Mouse (Mus musculus) intestine, embryonic 14.5 days (tissue): Measurements from ENCODE around the gene 1810055G02Rik. TPM values are rescaled to one million over a fixed set of nuclear protein-coding genes. Genes with fewer than 3 reads are reported as not detected.
A peak's percentile ranks its signal among the peaks of the same experiment; 100 is the strongest.

Experiments
- ATAC-seq: fragments of 200-750 bp; cut with Nextera tagmentation; replicated peaks from 2 replicates; pipeline ENCODE4 v1.8.0; 2017; ENCODE audit warnings: low read depth, moderate number of reproducible peaks, moderate TSS enrichment, moderate library complexity; ENCODE audit not compliant: low FRiP score, low TSS enrichment
- DNase-seq: peaks from one replicate; pipeline ENCODE4 v3.0.0-alpha.2; 2018; ENCODE audit warnings: low spot score
- H3K27ac ChIP-seq: fragments of 300-500 bp; sonication (generic); 2 replicates; pipeline ENCODE4 v1.5.1; 2014; ENCODE audit warnings: low read depth, mild to moderate bottlenecking, control low read depth
- H3K27me3 ChIP-seq: fragments of 300-500 bp; sonication (generic); replicated peaks from 2 replicates; pipeline ENCODE4 v1.6.1; 2014; ENCODE audit warnings: low read length, control low read depth; ENCODE audit not compliant: control insufficient read depth, insufficient read depth
- H3K36me3 ChIP-seq: fragments of 300-500 bp; sonication (generic); 2 replicates; pipeline ENCODE4 v1.6.1; 2014; ENCODE audit warnings: low read length, control low read depth; ENCODE audit not compliant: control insufficient read depth, insufficient read depth
- H3K4me1 ChIP-seq: fragments of 300-500 bp; sonication (generic); replicated peaks from 2 replicates; pipeline ENCODE4 v1.6.1; 2014; ENCODE audit warnings: low read length, control low read depth, mixed read lengths; ENCODE audit not compliant: control insufficient read depth, insufficient read depth
- H3K4me2 ChIP-seq: fragments of 300-500 bp; sonication (generic); 2 replicates; pipeline ENCODE4 v1.6.1; 2014; ENCODE audit warnings: low read length
- H3K4me3 ChIP-seq: fragments of 300-500 bp; sonication (generic); 2 replicates; pipeline ENCODE4 v1.5.1; 2014; ENCODE audit warnings: low read depth, low read length, control low read depth, mixed read lengths
- H3K9ac ChIP-seq: fragments of 300-500 bp; sonication (generic); 2 replicates; pipeline ENCODE4 v1.6.1; 2014; ENCODE audit warnings: mild to moderate bottlenecking, low read length
- H3K9me3 ChIP-seq: fragments of 300-500 bp; sonication (generic); 2 replicates; pipeline ENCODE4 v1.6.1; 2016; ENCODE audit warnings: low read length, control low read depth; ENCODE audit not compliant: control insufficient read depth
- WGBS: fragments of 180-500 bp; shearing (Covaris S2); extraction: QIAGEN DNeasy Blood & Tissue Kit; methylation state at CpG from one replicate; pipeline ENCODE4 v1.1.7; 2014; 5-methylcytosine and 5-hydroxymethylcytosine counted together
- polyA plus RNA-seq: library from polyadenylated mRNA; unstranded; fragments of >200 nt; fragmentation: Nextera tagmentation; extraction: Ambion mirVana; gene quantifications from 2 replicates; pipeline ENCODE4 v1.2.1, GENCODE M21; 2014

Gene 1810055G02Rik
- polyA plus RNA-seq, 1 experiment from 2014 or later, result 36.4 TPM

DNA sequence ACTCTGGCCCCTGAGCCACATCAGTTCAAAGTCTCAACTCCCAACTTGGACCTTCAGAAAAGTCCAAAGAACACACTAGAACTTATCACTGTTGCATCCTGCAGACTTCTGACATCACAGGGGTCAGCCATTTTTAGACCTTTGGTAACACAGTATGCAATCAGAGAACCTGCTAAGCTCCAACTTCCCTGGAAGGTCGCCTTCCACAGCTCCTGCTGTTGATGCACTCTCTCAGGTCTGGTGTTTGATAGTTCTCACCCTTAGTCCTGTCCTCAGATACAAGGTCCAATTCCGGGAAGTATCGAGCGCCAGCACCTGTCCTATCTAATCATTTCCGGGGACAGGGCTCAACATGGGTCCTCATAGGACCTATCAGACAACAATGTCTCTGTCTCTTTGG is 16.8 kb upstream of the 1810055G02Rik start:
- H3K27me3 ChIP-seq, result no peaks in the 10 kb centered on the region
- no peak overlapping the region for H3K9ac ChIP-seq
- WGBS, result 91% methylated on average over 5 of the region's 5 CpGs
- no peak overlapping the region for H3K27ac ChIP-seq
- no peak overlapping the region for H3K4me2 ChIP-seq
- ATAC-seq (no peak), DNase-seq (no peak)
- no peaks in the 10 kb centered on the region for H3K36me3 ChIP-seq
- H3K9me3 ChIP-seq, result no peaks in the 10 kb centered on the region
- no peak overlapping the region for H3K4me3 ChIP-seq
- H3K4me1 ChIP-seq, result peaks cover 9% of the 10 kb centered on the region

GRCm38 (mm10) chr19:3692414-3693145 is 15.5 kb upstream of the 1810055G02Rik start:
- Histone ChIP-seq H3K4me2 (no peak overlapping the region), H3K4me1 (peaks cover 6% of the 10 kb centered on the region), H3K36me3 (no peaks in the 10 kb centered on the region), H3K9me3 (no peaks in the 10 kb centered on the region), H3K9ac (no peak overlapping the region), H3K27ac (no peak overlapping the region), H3K4me3 (no peak overlapping the region), H3K27me3 (no peaks in the 10 kb centered on the region)
- no peak for DNase-seq
- no peak for ATAC-seq
- WGBS, result 53% methylated on average over 6 of the region's 6 CpGs

GRCm38 (mm10) chr19:3694476-3694875 is 13.6 kb upstream of the 1810055G02Rik start:
- H3K27me3 ChIP-seq, result no peaks in the 10 kb centered on the region
- no peaks in the 10 kb centered on the region for H3K36me3 ChIP-seq
- no peak for ATAC-seq
- H3K9me3 ChIP-seq, result no peaks in the 10 kb centered on the region
- WGBS, result 59% methylated on average over 2 of the region's 2 CpGs
- H3K4me3 ChIP-seq, result no peak overlapping the region
- H3K27ac ChIP-seq, result no peak overlapping the region
- H3K4me1 ChIP-seq, result no peaks in the 10 kb centered on the region
- DNase-seq, result no peak
- no peak overlapping the region for H3K4me2 ChIP-seq
- no peak overlapping the region for H3K9ac ChIP-seq

DNA sequence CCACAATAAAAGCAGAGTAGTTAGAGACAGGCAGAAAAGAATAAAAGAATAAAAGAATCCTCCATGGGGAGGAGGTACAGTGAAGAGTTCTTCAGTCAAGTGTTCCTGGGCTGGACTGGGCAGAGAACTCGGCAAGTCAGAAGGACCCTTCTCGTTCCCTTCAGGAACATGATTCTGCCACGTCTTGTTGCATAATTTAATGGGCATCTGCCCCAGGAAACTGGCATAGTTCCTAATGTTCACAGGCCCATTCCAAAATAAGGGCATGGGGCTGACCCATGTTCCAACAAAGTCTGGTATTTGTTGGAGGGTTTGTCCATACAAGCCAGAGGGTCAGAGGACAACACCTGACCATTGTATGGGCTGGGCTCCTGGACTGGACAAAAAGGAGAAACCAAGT is 13.1 kb upstream of the 1810055G02Rik start:
- no peak overlapping the region for H3K9ac ChIP-seq
- H3K4me3 ChIP-seq, result no peak overlapping the region
- no peak for ATAC-seq
- H3K9me3 ChIP-seq, result no peaks in the 10 kb centered on the region
- H3K4me1 ChIP-seq, result no peaks in the 10 kb centered on the region
- DNase-seq, result no peak
- 85% methylated on average over 3 of the region's 3 CpGs for WGBS
- H3K27me3 ChIP-seq, result no peaks in the 10 kb centered on the region
- H3K27ac ChIP-seq, result no peak overlapping the region
- no peak overlapping the region for H3K4me2 ChIP-seq
- H3K36me3 ChIP-seq, result no peaks in the 10 kb centered on the region

DNA sequence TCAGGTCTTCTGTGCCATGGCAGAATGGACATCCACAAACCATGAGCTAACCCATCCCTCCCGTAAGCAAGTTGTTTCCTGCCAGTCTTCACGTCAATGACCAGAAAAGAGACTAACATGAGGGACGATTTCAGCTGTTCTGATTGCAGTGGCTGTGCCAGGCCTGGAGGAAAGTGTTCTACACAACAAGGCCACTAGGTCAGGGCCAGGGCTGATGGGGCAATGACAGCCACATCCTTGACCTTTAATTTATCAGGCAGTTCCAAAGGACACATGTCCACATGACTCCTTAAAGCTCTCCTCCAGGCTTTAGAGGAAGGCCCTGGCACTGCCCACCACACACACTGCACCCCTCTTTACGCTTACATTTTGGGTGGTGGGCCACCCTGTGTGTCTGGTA is 12.6 kb upstream of the 1810055G02Rik start:
- 77% methylated on average over 4 of the region's 4 CpGs for WGBS
- no peak overlapping the region for H3K27ac ChIP-seq
- H3K9ac ChIP-seq, result no peak overlapping the region
- DNase-seq (no peak), ATAC-seq (no peak)
- no peak overlapping the region for H3K4me3 ChIP-seq
- H3K4me1 ChIP-seq, result no peaks in the 10 kb centered on the region
- H3K4me2 ChIP-seq, result no peak overlapping the region
- no peaks in the 10 kb centered on the region for H3K9me3 ChIP-seq
- H3K27me3 ChIP-seq, result no peaks in the 10 kb centered on the region
- no peaks in the 10 kb centered on the region for H3K36me3 ChIP-seq

- Histone ChIP-seq H3K9me3 (no peaks in the 10 kb centered on the region), H3K27ac (no peak overlapping the region), H3K4me3 (no peak overlapping the region), H3K4me1 (no peaks in the 10 kb centered on the region), H3K9ac (no peak overlapping the region), H3K36me3 (no peaks in the 10 kb centered on the region), H3K27me3 (no peaks in the 10 kb centered on the region), H3K4me2 (no peak overlapping the region)
- no peak for DNase-seq
- WGBS, result 86% methylated on average over 8 of the region's 8 CpGs
- no peak for ATAC-seq
Measured at GRCm38 (mm10) chr19:3695976-3696375, 12.1 kb upstream of the 1810055G02Rik start.

- Histone ChIP-seq H3K9ac (no peak overlapping the region), H3K36me3 (no peaks in the 10 kb centered on the region), H3K9me3 (no peaks in the 10 kb centered on the region), H3K27ac (no peak overlapping the region), H3K27me3 (no peaks in the 10 kb centered on the region), H3K4me1 (no peaks in the 10 kb centered on the region), H3K4me3 (no peak overlapping the region), H3K4me2 (no peak overlapping the region)
- ATAC-seq, result no peak
- 80% methylated on average over 7 of the region's 7 CpGs for WGBS
- DNase-seq, result no peak
Measured at GRCm38 (mm10) chr19:3698035-3698434, 10.1 kb upstream of the 1810055G02Rik start.

DNA sequence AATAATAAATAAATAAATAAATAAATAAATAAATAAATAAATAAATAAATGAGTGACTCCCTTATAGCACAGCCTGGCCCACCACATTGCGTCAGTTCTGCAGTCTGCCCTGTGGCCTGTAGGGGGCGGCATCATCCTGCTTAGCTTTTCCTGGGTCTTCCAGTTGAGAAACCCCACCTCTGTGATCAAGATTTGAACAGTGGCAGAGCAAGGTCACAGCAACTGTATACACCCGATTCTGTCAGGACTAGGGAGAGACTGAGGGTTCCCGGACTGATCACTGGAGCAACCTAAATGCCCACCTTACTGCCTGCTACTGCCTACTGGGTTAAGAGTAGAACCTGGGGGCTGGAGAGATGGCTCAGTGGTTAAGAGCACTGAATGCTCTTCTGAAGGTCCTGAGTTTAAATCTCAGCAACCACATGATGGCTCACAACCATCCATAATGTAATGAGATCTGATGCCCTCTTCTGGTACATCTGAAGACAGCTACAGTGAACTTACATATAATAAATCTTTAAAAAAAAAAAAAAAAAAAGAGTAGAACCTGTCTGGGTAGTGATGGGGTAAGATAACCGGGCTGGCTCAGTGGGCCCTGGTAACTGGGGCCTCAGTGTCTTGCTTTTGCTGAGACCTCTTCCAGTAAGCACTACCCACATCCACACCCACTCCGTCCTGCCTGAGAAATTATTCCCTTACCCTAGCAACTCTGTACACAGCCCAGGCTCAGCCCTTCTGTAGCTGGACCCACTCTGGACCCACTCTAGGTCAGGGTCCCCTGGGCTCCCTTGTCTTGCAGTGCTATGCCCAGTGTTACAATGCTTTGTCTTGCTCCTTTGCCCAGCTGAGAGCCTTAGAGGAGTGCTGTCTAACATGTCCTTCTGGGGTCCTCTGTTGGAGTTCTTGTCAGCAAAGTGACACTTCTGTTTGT is 8.3 kb upstream of the 1810055G02Rik start:
- H3K9me3 ChIP-seq, result no peaks in the 10 kb centered on the region
- H3K4me3 ChIP-seq, result no peak overlapping the region
- no peak overlapping the region for H3K4me2 ChIP-seq
- WGBS, result 33% methylated on average over 6 of the region's 6 CpGs
- H3K27me3 ChIP-seq, result no peaks in the 10 kb centered on the region
- no peak overlapping the region for H3K27ac ChIP-seq
- no peaks in the 10 kb centered on the region for H3K36me3 ChIP-seq
- no peaks in the 10 kb centered on the region for H3K4me1 ChIP-seq
- peak; percentile 58; the same call in 1 of the 2 replicates for ATAC-seq
- DNase-seq, result peak; percentile 91
- H3K9ac ChIP-seq, result no peak overlapping the region
